Mouse (Mus musculus) adrenal gland, postnatal 36 days (tissue): ENCODE data around the gene Gm10354. TPM values are rescaled to one million over a fixed set of nuclear protein-coding genes. Genes with fewer than 3 reads are reported as not detected.
"Not testable (repeated sequence)": the region's sequence is repeated elsewhere in the genome, so short reads cannot be mapped to it uniquely, and the experiment has no call there.

ENCODE experiments used
- DNase-seq, 2 experiments: peaks; one replicate each; pipeline ENCODE4 v3.0.0; 2021; ENCODE audit warnings: mixed read lengths in 1 of 2
- total RNA-seq, 2 experiments: library from RNA; stranded (reverse); gene quantifications; 2 replicates each; pipeline ENCODE4 v1.2.3; 2021

Gene Gm10354
- total RNA-seq, 2 experiments from 2014 or later = not detected

- DNase-seq = not testable (repeated sequence)
Observed at GRCm38 (mm10) chr5:14955928-14956706, 22.6 kb downstream of the Gm10354 start.

- not testable (repeated sequence) for DNase-seq
Observed at GRCm38 (mm10) chr5:14953587-14953986, 25.1 kb downstream of the Gm10354 start.

GRCm38 (mm10) chr5:14952749-14953148 is 26.0 kb downstream of the Gm10354 start:
- DNase-seq = not testable (repeated sequence)

GRCm38 (mm10) chr5:14951822-14952221 is 26.9 kb downstream of the Gm10354 start:
- DNase-seq = not testable (repeated sequence)

- not testable (repeated sequence) for DNase-seq
Observed at GRCm38 (mm10) chr5:14947482-14948198, 31.1 kb downstream of the Gm10354 start.

GRCm38 (mm10) chr5:14945524-14945923 is 33.2 kb downstream of the Gm10354 start:
- not testable (repeated sequence) for DNase-seq

- not testable (repeated sequence) for DNase-seq
Observed at GRCm38 (mm10) chr5:14941043-14941442, 37.7 kb downstream of the Gm10354 start.

- DNase-seq = not testable (repeated sequence)
Observed at GRCm38 (mm10) chr5:14938329-14938728, 40.4 kb downstream of the Gm10354 start, which contains the start of gene Speer4e. Gene Speer4e, minus strand, starts transcription at chr5:14938429.

GRCm38 (mm10) chr5:14933721-14934120 is 45.0 kb downstream of the Gm10354 start:
- not testable (repeated sequence) for DNase-seq

- DNase-seq = not testable (repeated sequence)
Observed at GRCm38 (mm10) chr5:14927047-14927446, 51.7 kb downstream of the Gm10354 start.

Other genes with a start within 250 kb of the Gm10354 start
- not detected for gene Gm9758, start 64.0 kb downstream of the Gm10354 start, total RNA-seq
- gene Speer4e, start 40.5 kb downstream of the Gm10354 start, total RNA-seq = not detected
- not detected for gene Gm17019, start 54.1 kb upstream of the Gm10354 start, total RNA-seq